Mouse (Mus musculus) E14TG2a.4 (cell line): Measurements from ENCODE around the gene Epyc.

ENCODE experiments used
- H3K27me3 ChIP-seq: 2 replicates; pipeline ENCODE4 v1.6.1; 2014; ENCODE audit warnings: low read length, control low read depth; ENCODE audit not compliant: insufficient read depth
- H3K36me3 ChIP-seq: 2 replicates; pipeline ENCODE4 v1.6.1; 2014; ENCODE audit warnings: low read length, control low read depth; ENCODE audit not compliant: insufficient read depth
- H3K4me1 ChIP-seq: replicated peaks from 2 replicates; pipeline ENCODE4 v1.6.1; 2014; ENCODE audit warnings: low read depth, low read length, control low read depth
- H3K4me3 ChIP-seq: replicated peaks from 2 replicates; pipeline ENCODE4 v1.5.1; 2014; ENCODE audit warnings: mild to moderate bottlenecking, low read length
- H3K9me3 ChIP-seq: 2 replicates; pipeline ENCODE4 v1.6.1; 2014; ENCODE audit warnings: low read length, control low read depth
- CTCF ChIP-seq: conservative IDR thresholded peaks from 2 replicates; pipeline ENCODE4 v1.5.1; 2014; ENCODE audit warnings: low read length
- NANOG ChIP-seq: IDR thresholded peaks from 2 replicates; pipeline ENCODE4 v1.6.1; 2014; ENCODE audit warnings: borderline replicate concordance, low read length, mixed read lengths
- POU5F1 ChIP-seq: IDR thresholded peaks from 2 replicates; pipeline ENCODE4 v1.6.1; 2014; ENCODE audit warnings: low read length, borderline replicate concordance

Epyc gene

DNA sequence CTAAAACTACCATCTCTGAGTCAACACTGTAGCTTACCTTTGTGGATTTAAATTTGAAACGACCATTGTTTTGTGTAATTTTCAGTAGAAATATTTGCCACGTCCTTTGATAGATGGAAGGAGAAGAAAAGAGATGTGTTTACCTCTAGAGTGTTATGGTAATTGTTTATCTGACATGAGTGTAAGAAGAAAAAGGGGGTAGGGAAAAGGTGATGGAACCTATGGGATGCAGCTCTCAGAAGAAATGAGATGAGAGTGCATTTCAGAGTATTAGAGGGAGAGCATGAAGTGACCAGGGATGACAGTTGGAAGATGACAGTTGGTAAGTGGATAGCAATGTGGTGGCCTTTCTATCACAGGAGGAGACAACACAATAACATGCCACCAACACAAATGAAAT is at the start of gene Epyc:
Epyc (plus strand) TSS at position 301 of the 400 bp plus-strand sequence.
- TF ChIP-seq CTCF (no peak), POU5F1 (no peak), NANOG (no peak)
- no peaks in the 10 kb centered on the region for H3K4me1 ChIP-seq
- no peaks in the 10 kb centered on the region for H3K9me3 ChIP-seq
- H3K4me3 ChIP-seq, result no peak within 1 kb of the TSS
- H3K27me3 ChIP-seq, result no peaks in the 10 kb centered on the region
- H3K36me3 ChIP-seq, result no peaks in the 10 kb centered on the region

DNA sequence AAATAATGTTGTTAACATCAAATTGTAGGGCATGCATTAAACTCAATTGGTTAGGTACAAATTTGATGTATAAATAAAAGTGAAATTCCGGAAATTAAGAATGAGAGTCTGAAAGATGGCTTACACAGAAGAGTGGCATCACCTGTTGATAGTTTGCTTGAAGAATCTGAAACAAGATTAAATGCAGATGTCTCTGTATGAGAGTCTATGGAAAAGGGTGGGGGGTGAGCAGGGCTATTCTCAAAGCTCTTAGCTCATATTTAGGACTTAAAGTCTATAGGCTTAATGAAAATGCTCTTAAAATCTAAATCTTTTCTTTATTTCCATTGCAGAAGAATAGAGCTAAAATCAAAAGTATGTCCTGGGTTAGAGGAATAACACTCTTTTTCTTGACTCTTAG is 48.2 kb upstream of the Epyc start:
- no peak for TF ChIP-seq CTCF
- no peak for TF ChIP-seq POU5F1
- TF ChIP-seq NANOG, result no peak
- Histone ChIP-seq H3K27me3 (no peaks in the 10 kb centered on the region), H3K9me3 (no peaks in the 10 kb centered on the region)

DNA sequence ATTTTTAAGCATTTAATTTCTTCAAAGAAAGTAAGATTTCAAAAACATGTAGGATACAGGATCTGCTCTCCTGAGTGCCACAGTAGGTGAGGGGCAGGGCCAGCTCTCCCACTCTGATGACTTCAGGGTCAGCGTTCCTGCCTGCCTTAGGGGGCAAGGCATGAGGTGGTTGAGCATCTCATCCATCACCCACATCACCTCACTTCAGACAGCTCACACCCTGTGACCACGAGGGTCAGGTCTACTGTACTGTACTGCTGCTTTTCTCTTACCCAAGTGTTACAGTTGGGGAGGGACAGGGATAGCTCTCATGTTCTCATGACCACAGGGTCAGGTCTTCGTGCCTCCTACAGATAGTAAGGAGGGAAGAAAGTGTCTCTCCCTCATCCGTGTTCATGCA is 42.1 kb upstream of the Epyc start:
- H3K27me3 ChIP-seq, result no peaks in the 10 kb centered on the region
- no peaks in the 10 kb centered on the region for H3K36me3 ChIP-seq
- peaks cover 5% of the 10 kb centered on the region; the same call in 1 of the 2 replicates for H3K9me3 ChIP-seq
- no peak for TF ChIP-seq CTCF
- no peak for TF ChIP-seq POU5F1
- TF ChIP-seq NANOG, result no peak
- no peaks in the 10 kb centered on the region for H3K4me1 ChIP-seq
- H3K4me3 ChIP-seq, result no peak overlapping the region

More for the DNA sequence above, 48.2 kb upstream of the Epyc start:
- H3K4me3 ChIP-seq, result no peak overlapping the region
- no peaks in the 10 kb centered on the region for H3K36me3 ChIP-seq
- no peaks in the 10 kb centered on the region for H3K4me1 ChIP-seq

DNA sequence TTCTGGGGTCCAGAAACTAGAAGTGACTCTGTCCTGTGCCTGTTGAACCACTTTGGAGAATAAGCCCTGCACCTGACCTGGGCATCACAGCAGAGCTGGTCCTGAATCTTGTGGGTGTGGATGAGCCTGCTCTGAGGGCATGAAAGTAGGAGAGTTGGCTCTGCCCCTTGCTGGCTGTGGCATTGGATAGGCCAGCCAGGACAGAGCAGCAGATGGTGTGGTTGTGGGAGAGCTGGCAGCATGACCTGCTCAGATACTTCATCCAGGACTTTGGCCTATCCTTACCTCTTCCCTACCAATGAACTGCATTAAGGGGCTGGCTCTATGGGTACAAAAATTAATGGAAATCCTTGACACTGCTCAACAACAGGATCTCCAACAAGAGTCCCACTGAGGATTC is 40.6 kb upstream of the Epyc start:
- TF ChIP-seq CTCF (no peak), POU5F1 (no peak), NANOG (no peak)
- no peaks in the 10 kb centered on the region for H3K36me3 ChIP-seq
- no peaks in the 10 kb centered on the region for H3K27me3 ChIP-seq
- H3K4me3 ChIP-seq, result no peak overlapping the region
- H3K9me3 ChIP-seq, result peaks cover 5% of the 10 kb centered on the region; the same call in 1 of the 2 replicates
- no peaks in the 10 kb centered on the region for H3K4me1 ChIP-seq

DNA sequence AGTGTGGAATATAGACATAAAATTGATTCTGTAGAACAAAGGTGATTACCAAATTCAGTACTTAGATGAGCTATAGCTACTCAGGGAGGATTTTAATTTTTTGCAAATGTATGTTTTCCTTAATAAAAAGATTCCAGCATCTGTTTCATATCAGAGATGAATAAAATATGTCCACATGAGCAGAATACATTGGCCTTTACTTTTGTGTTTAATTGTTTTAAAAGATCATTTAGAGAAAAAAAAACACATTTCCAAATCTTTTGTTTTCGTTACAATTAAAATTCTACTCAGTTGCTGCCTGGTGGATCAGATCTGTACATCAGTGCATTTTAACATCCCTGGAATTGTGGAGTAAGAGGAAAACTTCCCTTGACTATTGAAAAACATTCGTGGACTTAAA is 37.3 kb upstream of the Epyc start, which contains the start of gene Kera:
Kera (plus strand) TSS at position 301 of the 400 bp plus-strand sequence.
- TF ChIP-seq CTCF (no peak), NANOG (no peak), POU5F1 (no peak)
- Histone ChIP-seq H3K36me3 (no peaks in the 10 kb centered on the region), H3K9me3 (peaks cover 5% of the 10 kb centered on the region; the same call in 1 of the 2 replicates), H3K4me3 (no peak within 1 kb of the TSS), H3K27me3 (no peaks in the 10 kb centered on the region), H3K4me1 (no peaks in the 10 kb centered on the region)

DNA sequence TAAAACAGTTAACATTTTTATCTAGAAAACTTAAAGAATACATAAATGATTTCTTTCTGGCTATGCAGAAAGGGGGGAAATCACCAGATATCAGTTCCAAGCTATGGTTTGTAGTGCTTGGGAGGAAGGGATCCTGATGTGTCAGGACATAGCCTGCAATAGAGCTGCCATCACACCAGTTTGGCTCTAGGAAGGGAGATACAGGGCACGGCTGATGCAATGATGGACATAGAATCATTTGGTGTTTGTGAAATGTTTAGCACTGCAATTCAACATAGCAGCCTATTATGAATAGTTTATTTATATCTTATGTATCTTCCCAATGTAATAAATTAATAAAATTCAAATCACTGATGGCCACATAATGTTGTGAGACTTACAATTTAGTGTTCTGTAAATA is 21.5 kb upstream of the Epyc start:
- Histone ChIP-seq H3K27me3 (no peaks in the 10 kb centered on the region), H3K36me3 (no peaks in the 10 kb centered on the region), H3K4me3 (no peak overlapping the region), H3K9me3 (no peaks in the 10 kb centered on the region), H3K4me1 (no peaks in the 10 kb centered on the region)
- no peak for TF ChIP-seq POU5F1
- no peak for TF ChIP-seq CTCF
- no peak for TF ChIP-seq NANOG

DNA sequence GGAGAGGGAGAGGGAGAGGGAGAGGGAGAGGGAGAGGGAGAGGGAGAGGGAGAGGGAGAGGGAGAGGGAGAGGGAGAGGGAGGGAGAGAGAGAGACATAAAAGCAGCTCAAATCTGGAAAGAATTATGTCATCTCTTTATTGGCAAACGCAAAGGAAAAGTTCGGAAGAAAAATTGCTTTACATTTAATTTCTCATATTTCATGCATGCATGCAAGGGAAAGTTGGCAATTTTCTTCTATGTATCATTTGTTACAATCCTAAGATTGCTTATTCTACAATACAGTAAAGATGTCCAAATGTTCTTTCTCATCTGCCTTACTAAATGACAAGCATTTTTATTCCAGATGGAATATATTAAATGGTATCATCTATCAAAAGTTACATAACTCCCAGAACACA is 19.5 kb upstream of the Epyc start:
- Histone ChIP-seq H3K4me1 (no peaks in the 10 kb centered on the region), H3K27me3 (no peaks in the 10 kb centered on the region), H3K9me3 (no peaks in the 10 kb centered on the region), H3K4me3 (no peak overlapping the region), H3K36me3 (no peaks in the 10 kb centered on the region)
- no peak for TF ChIP-seq CTCF
- no peak for TF ChIP-seq NANOG
- no peak for TF ChIP-seq POU5F1

DNA sequence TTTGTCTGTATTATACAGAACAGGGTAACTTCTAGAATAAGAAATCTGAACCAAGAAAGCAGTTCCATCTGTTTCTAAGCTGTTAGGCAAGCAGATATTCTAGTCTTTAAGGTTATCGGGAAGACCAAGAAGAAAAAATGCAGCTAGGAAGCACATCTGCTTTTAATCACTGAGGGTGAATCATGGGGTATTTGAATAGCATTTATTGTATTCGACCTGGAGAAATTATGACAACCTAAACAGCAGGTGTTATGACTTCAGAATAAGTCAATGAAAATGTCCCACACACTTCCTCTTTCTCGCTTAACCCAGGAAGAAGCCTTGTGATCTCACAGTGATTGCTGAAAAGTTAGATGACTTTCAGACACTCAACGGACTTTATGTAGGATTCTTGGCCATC is 18.8 kb upstream of the Epyc start:
- no peak overlapping the region for H3K4me3 ChIP-seq

DNA sequence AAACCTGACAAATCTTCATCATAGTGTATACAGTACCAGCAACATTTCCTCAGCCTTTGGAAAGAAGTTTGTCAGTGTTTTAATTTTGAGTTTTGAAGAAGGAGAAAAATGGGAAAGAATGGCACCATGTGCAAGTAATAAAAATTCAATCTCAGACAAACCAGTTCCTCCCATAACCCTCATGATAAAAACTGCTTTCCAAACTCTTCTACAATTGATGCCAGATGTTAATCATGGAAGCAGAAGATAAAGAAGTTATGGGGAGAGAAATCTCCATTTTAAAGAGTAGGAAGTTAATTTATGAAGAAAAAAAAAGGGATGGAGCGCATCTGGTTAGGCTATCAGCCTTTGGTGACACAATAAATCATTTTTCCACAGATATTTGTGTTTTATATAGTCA is 17.3 kb upstream of the Epyc start:
- no peak overlapping the region for H3K4me3 ChIP-seq
- H3K9me3 ChIP-seq, result no peaks in the 10 kb centered on the region
- no peaks in the 10 kb centered on the region for H3K27me3 ChIP-seq
- H3K4me1 ChIP-seq, result no peaks in the 10 kb centered on the region
- H3K36me3 ChIP-seq, result no peaks in the 10 kb centered on the region
- TF ChIP-seq CTCF (no peak), POU5F1 (no peak), NANOG (no peak)

More for the DNA sequence above, 18.8 kb upstream of the Epyc start:
- Histone ChIP-seq H3K9me3 (no peaks in the 10 kb centered on the region), H3K36me3 (no peaks in the 10 kb centered on the region), H3K4me1 (no peaks in the 10 kb centered on the region), H3K27me3 (no peaks in the 10 kb centered on the region)
- TF ChIP-seq CTCF (no peak), NANOG (no peak), POU5F1 (no peak)
